Mouse (Mus musculus) frontal cortex, postnatal 10 days (tissue): ENCODE data around the gene Kcnk13.
"Not testable (repeated sequence)": the region's sequence is repeated elsewhere in the genome, so short reads cannot be mapped to it uniquely, and the experiment has no call there.

Source experiments
- DNase-seq, 2 experiments: peaks; one replicate each; pipeline ENCODE4 v3.0.0; 2022; ENCODE audit warnings: low spot score in 2 of 2, mixed read lengths in 1 of 2

The Kcnk13 gene

GRCm38 (mm10) chr12:99965203-99966115, 1.2 kb downstream of the Kcnk13 start:
- DNase-seq, result peak in 1 of 2 experiments; percentile 37

DNA sequence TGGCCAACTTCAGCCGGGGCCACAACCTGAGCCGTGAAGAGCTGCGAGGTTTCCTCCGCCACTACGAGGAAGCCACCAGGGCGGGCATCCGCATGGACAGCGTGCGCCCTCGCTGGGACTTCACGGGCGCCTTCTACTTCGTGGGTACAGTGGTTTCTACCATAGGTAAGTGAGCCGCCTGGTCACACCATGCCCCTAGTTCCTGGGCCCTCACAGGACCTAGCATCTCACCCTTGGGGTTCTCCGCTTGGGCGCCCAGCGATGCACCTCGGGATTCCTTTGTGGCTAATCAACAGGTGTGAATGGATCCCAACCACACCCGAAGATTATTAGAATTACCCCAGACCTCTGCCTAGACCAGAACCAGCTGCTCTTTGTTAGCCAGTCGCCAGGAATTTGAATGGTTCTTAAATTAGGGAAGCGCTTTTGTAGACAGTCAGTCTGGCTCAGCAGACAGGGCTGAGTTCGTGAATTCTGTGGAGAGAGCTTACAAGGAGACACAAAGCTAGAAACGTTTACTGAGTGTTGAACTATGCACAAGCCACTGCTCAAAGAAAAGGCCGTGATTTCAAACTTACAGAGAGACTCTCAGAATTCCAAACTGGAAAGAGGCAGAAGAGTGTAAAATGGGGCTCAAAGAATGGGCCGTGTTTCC, 1.9 kb downstream of the Kcnk13 start:
- no peak for DNase-seq

GRCm38 (mm10) chr12:99966881-99967363, 2.6 kb downstream of the Kcnk13 start:
- no peak for DNase-seq

GRCm38 (mm10) chr12:99969906-99970305, 5.6 kb downstream of the Kcnk13 start:
- DNase-seq, result no peak

GRCm38 (mm10) chr12:99971205-99971894, 7.1 kb downstream of the Kcnk13 start:
- DNase-seq, result not testable (repeated sequence)

- DNase-seq, result no peak
Measured at GRCm38 (mm10) chr12:99972825-99973224, 8.5 kb downstream of the Kcnk13 start.

- DNase-seq, result no peak
Measured at GRCm38 (mm10) chr12:99973659-99974058, 9.4 kb downstream of the Kcnk13 start.

- no peak for DNase-seq
Measured at GRCm38 (mm10) chr12:99979541-99979940, 15.2 kb downstream of the Kcnk13 start.

DNA sequence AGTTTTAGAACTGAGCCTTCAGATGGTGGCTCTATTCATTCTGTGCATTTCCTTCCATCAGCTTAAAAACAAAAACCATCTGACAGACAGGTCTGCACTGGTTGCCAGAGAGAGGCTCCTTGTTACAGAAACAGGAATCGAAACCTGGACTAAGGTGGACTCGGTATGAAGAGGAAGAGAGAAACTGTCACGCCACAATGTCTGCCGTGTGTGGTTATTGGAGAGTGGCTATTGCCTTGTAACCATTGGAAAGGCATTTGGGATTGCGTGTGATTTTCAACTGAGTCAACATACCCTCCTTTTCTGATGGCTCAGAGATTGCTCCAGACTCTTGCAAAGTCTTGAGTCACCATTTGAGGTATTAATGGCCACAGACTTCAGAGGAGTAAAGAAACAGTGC, 22.5 kb downstream of the Kcnk13 start:
- no peak for DNase-seq

- no peak for DNase-seq
Measured at GRCm38 (mm10) chr12:99988144-99988543, 23.8 kb downstream of the Kcnk13 start.

- no peak for DNase-seq
Measured at GRCm38 (mm10) chr12:99992362-99992862, 28.1 kb downstream of the Kcnk13 start.

DNA sequence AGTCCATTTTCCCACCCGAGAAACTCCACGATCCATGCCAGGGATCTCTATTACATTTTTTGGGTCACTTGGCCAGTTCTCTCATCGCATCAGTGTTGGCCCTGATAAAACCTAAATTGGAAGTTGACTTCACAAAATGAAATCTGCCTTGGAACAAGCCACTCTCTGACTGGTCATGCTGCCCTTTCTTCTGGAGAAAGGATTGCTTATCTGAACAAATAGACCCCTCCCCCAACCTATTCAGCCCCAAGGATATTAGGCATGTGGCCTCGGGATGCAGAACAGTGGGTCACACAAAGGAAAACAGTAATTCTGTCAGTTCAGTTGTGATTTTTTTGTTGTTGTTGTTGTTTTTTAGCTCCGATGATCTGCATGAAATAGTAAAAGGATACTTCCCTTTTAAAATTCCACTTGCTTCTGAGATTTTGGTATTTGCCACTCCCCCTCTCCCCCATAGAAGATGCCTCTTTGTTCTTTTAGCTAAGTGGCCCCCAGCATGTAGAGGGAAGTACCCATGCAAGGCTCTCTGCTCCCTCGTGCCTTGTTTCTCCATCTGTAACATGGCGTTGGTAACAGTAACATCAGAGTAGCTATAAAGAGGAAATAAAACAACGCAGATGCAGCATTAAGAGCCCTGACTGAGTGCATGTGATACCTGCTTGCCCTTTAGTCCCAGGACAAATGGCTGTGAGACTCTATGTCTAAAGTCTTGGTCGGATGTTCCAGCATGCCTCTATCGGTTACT, 29.0 kb downstream of the Kcnk13 start:
- DNase-seq, result no peak

DNA sequence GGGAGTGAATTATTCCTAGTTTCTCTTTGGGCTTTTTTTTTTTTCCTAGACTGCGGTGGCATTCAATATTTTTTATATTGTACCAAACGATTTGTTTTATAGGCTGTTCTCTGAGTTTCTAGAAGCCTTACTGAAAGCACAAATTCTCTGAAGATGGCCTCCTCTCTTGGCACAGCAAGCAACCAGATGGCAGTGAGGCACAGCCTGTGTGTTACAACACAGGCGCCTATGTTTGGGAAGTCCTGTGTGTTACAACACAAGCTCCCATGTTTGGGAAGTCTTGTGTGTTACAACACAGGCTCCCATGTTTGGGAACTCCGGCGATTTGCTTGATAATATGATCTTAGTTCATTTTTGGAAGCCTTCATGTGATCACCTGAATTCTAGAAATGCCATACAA, 31.7 kb downstream of the Kcnk13 start:
- DNase-seq, result no peak

GRCm38 (mm10) chr12:99999726-100000125, 35.4 kb downstream of the Kcnk13 start:
- no peak for DNase-seq

DNA sequence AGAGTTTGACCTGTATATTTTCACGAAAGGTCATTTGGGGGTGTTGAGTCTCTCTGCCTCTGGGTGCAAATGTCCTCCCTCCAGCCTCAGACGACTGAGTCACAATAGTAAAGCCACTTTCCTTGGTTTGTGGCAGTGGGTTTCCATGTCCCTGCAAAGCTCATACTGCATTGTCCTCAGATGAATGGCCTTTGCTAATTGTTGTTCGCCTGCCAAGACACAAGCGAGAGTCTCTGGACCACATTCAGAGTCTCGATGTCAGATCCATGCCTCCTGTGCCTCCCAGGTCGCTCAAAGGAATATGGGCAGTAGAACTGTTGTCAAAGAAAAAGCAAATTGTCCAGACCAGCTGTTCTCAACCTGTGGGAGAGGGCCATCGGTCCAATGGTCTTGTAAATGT, 36.1 kb downstream of the Kcnk13 start:
- no peak for DNase-seq

DNA sequence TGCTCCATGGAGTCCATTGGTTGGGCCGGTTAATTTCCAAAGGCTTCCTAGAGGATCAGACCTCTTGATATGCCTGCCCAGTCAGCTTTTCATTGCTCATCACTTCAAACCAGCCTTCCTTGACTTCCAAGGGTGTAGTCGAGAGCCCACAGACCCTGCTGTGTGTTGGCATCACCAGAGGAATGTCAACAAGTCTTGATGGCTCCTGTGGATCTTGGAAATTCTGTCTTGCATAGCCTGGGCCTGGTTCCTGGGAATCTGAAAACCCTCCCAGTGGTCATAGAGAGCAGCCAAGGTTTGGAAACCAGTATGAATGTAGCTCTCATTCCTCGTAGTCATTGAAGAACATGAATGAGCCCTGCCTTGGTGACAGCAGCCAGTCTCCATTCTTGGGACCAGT, 36.9 kb downstream of the Kcnk13 start:
- no peak for DNase-seq

DNA sequence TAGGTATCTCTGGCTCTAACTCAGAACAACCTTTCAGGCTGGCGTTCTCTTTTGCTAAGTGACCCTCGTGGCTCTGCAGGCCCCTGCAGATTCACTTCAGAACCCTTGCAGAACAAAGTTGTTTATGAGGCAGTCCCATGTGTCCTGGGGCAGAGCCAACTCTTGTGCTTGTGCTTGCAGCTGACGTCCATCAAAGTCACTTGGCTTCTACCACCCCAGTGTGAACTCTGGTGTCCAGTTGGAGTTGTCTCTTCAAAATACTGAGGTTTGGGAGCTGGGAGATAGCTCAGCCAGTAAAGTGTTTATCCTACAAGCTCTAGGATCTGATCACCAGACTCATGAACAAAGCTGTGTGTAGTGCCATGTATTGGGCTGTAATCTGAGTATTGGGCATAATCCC, 37.6 kb downstream of the Kcnk13 start:
- DNase-seq, result no peak

- no peak for DNase-seq
Measured at GRCm38 (mm10) chr12:100002914-100003587, 38.8 kb downstream of the Kcnk13 start.

DNA sequence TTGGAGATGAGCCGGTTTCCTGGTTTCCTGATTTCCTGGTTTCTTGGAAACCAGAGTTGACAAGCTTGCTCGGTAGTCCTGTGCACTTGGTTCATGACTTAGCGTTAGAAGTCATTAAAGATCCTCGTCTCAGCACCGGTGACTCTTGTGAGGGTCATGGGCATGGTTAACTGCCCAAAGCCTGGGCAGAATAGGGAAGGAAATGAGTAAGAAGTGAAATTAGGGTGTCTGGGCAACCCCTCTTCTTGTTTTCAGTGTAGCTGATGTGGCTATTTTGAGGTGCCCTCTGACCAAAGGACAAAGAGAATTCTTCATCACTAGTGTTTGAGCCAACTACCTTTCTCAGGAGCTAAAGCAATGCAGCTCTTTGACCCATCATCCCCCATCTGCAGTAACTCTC, 41.0 kb downstream of the Kcnk13 start:
- DNase-seq, result no peak

DNA sequence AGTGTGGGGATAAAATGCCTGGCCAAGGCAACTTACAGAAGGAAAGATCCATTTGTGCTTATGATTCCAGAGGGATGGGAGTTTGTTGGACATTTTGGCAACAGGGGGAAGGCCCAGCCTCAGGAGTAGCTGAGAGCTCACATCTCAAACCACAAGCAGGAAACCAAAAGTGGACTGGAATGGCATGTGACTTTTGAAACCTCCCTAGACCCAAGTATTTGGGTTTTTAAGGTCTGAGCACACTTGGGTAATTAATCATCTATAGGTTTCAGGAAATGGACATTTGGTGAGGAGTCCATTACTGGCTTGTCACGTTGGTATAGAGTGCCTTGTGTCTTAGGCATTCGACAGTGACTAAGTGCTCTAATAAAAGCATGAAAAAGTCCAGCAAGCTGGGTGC, 42.4 kb downstream of the Kcnk13 start:
- no peak for DNase-seq

DNA sequence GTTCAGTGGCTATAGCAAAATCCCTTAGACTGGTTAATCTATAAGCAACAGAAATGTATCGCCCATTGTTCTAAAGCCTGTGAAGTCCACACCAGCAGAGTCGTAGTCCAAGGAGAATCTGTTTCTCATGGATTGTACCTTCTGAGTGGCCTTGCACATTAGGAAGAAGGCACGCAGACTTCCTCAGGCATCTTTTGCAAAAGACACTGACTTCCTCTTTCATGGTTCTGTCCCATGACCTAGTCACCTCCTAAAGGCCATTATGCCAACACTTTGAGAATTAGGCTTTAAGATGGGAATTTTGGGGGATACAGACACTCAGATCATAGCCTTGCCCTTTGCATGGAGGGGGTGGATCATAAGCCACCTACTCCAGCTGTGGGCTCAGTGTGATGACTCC, 48.5 kb downstream of the Kcnk13 start:
- no peak for DNase-seq
